Mouse (Mus musculus): ENCODE data around the gene Trim65.

GRCm38 (mm10) chr11:116130488-116131205 lies at the start of gene Trim65:
- peak; percentile 99 for TF ChIP-seq CTCF (IDR thresholded peaks at IDR 0.05; ENCODE audit: low read depth)
- peak; percentile 34 for TF ChIP-seq EP300 (IDR thresholded peaks at IDR 0.05; ENCODE audit: low read depth)

Data from heart, postnatal 0 days (tissue).